Mouse (Mus musculus) forebrain, embryonic 10.5 days (tissue): ENCODE measurements around the gene Atg4b. TPM values are rescaled to one million over a fixed set of nuclear protein-coding genes. Genes with fewer than 3 reads are reported as not detected.

ENCODE experiments used
- DNase-seq: peaks from one replicate; pipeline ENCODE4 v3.0.0-alpha.2; 2017; ENCODE audit warnings: low spot score; ENCODE audit errors: extremely low spot score
- H3K27ac ChIP-seq: fragments of 300-500 bp; sonication (generic); 2 replicates; pipeline ENCODE4 v1.5.1; 2016; ENCODE audit warnings: mild to moderate bottlenecking
- H3K27me3 ChIP-seq: fragments of 300-500 bp; sonication (generic); 2 replicates; pipeline ENCODE4 v1.6.1; 2016; ENCODE audit warnings: mild to moderate bottlenecking; ENCODE audit not compliant: poor library complexity, severe bottlenecking
- H3K36me3 ChIP-seq: fragments of 300-500 bp; sonication (generic); replicated peaks from 2 replicates; pipeline ENCODE4 v1.6.1; 2016; ENCODE audit warnings: mild to moderate bottlenecking, moderate library complexity
- H3K4me1 ChIP-seq: fragments of 300-500 bp; sonication (generic); 2 replicates; pipeline ENCODE4 v1.6.1; 2016
- H3K4me3 ChIP-seq: fragments of 300-500 bp; sonication (generic); 2 replicates; pipeline ENCODE4 v1.5.1; 2016; ENCODE audit warnings: mild to moderate bottlenecking, moderate library complexity
- H3K9me3 ChIP-seq: fragments of 300-500 bp; sonication (generic); 2 replicates; pipeline ENCODE4 v1.6.1; 2016; ENCODE audit warnings: mild to moderate bottlenecking, moderate library complexity
- WGBS: fragments of 180-500 bp; shearing (Covaris S2); methylation state at CpG from one replicate; pipeline ENCODE4 v1.1.7; 2016; 5-methylcytosine and 5-hydroxymethylcytosine counted together
- polyA plus RNA-seq: library from polyadenylated mRNA; unstranded; fragments of >200 nt; fragmentation: Nextera tagmentation; extraction: Ambion mirVana; gene quantifications from 2 replicates; pipeline ENCODE4 v1.2.1, GENCODE M21; 2016

Atg4b gene
- polyA plus RNA-seq, 1 experiment from 2014 or later, result 90.2 TPM

DNA sequence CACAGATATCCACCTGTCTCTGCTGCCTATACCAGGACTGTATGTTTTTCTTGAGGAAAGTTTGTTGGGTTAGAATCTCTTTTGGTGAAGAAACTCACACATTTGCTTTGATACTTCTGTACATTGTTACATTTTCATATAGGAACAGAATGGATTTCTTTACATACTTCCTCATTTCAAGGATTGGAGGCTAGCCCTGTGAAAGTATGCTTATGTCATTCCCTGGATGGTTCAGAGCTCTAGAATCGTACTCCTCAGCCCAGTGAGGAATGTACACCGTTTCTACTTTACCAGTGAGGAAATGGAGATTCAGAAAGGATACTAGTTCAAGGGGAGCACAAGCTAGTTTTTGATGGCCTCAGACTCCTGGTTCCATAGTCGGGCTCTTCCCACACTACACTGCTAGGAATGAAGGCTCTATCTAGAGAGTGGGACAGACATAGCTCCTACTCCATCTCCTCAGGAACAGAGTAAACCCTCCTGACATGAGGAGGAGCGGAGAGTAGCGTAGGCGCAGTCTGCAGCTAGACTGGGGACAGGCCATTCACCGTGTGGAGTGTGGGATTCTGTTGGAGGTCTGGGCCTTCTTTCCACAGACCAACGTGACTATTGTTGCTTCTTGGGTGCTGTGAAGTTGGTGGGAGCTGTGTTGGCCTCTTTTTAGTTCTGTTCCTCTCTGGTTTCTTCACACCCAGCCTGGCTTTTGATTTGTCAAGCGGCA, 13.7 kb downstream of the Atg4b start:
- 94% methylated on average over 9 of the region's 9 CpGs for WGBS
- H3K27me3 ChIP-seq, result no peaks in the 10 kb centered on the region
- peaks cover 41% of the 10 kb centered on the region for H3K36me3 ChIP-seq
- no peaks in the 10 kb centered on the region for H3K4me1 ChIP-seq
- H3K9me3 ChIP-seq, result no peaks in the 10 kb centered on the region
- no peak overlapping the region for H3K4me3 ChIP-seq
- no peak for DNase-seq
- H3K27ac ChIP-seq, result no peak overlapping the region

DNA sequence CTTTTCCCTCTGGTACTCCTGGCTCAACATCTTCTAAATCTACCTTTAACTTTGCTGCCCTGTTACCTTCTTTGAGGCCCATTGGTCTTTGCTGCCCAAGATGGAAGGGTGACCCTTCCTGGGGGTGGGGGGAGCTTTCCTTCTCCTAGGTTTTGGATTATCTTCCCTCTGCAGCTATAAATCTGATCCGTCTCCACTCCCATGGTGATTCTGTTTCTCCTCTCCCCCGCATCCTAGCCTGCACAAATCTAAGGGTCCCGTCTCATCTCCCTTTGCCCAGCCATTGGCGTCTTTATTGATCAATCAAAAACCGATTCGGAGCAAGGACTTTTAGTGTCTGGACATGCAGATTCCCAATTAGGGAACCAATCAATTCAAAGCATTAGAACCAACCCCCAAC, 16.3 kb downstream of the Atg4b start:
- Histone ChIP-seq H3K4me1 (no peaks in the 10 kb centered on the region), H3K4me3 (no peak overlapping the region), H3K27ac (no peak overlapping the region), H3K27me3 (no peaks in the 10 kb centered on the region), H3K36me3 (peaks cover 51% of the 10 kb centered on the region), H3K9me3 (no peaks in the 10 kb centered on the region)
- no peak for DNase-seq
- WGBS, result 94% methylated on average over 6 of the region's 6 CpGs

GRCm38 (mm10) chr1:93769901-93770300, 18.6 kb downstream of the Atg4b start:
- H3K27ac ChIP-seq, result no peak overlapping the region
- no peak overlapping the region for H3K4me3 ChIP-seq
- 98% methylated on average over 3 of the region's 3 CpGs for WGBS
- no peaks in the 10 kb centered on the region for H3K9me3 ChIP-seq
- no peaks in the 10 kb centered on the region for H3K27me3 ChIP-seq
- H3K4me1 ChIP-seq, result no peaks in the 10 kb centered on the region
- DNase-seq, result no peak
- H3K36me3 ChIP-seq, result peaks cover 71% of the 10 kb centered on the region

- 91% methylated on average over 5 of the region's 5 CpGs for WGBS
- Histone ChIP-seq H3K4me1 (no peaks in the 10 kb centered on the region), H3K4me3 (no peak overlapping the region), H3K9me3 (no peaks in the 10 kb centered on the region), H3K27ac (no peak overlapping the region), H3K27me3 (no peaks in the 10 kb centered on the region), H3K36me3 (peaks cover 90% of the 10 kb centered on the region)
- no peak for DNase-seq
Observed at GRCm38 (mm10) chr1:93776686-93777085, 25.4 kb downstream of the Atg4b start.

GRCm38 (mm10) chr1:93786912-93787311, 35.6 kb downstream of the Atg4b start:
- H3K36me3 ChIP-seq, result peaks cover 100% of the 10 kb centered on the region

GRCm38 (mm10) chr1:93794526-93794925, 43.2 kb downstream of the Atg4b start:
- H3K9me3 ChIP-seq, result peaks cover 10% of the 10 kb centered on the region
- H3K27ac ChIP-seq, result no peak overlapping the region
- no peak for DNase-seq
- 96% methylated on average over 8 of the region's 8 CpGs for WGBS
- H3K27me3 ChIP-seq, result no peaks in the 10 kb centered on the region
- H3K4me1 ChIP-seq, result peaks cover 10% of the 10 kb centered on the region; the same call in 1 of the 2 replicates
- peaks cover 100% of the 10 kb centered on the region for H3K36me3 ChIP-seq
- H3K4me3 ChIP-seq, result no peak overlapping the region

More at GRCm38 (mm10) chr1:93786912-93787311, 35.6 kb downstream of the Atg4b start:
- no peaks in the 10 kb centered on the region for H3K27me3 ChIP-seq
- H3K27ac ChIP-seq, result no peak overlapping the region
- peaks cover 10% of the 10 kb centered on the region for H3K9me3 ChIP-seq
- H3K4me3 ChIP-seq, result no peak overlapping the region
- DNase-seq, result no peak
- no peaks in the 10 kb centered on the region for H3K4me1 ChIP-seq
- 86% methylated on average over 2 of the region's 2 CpGs for WGBS

GRCm38 (mm10) chr1:93795886-93796285, 44.6 kb downstream of the Atg4b start:
- DNase-seq, result no peak
- Histone ChIP-seq H3K27ac (no peak overlapping the region), H3K36me3 (peaks cover 99% of the 10 kb centered on the region), H3K4me1 (peaks cover 14% of the 10 kb centered on the region), H3K27me3 (no peaks in the 10 kb centered on the region), H3K4me3 (no peak overlapping the region), H3K9me3 (peaks cover 9% of the 10 kb centered on the region)
- WGBS, result 93% methylated on average over 8 of the region's 8 CpGs

DNA sequence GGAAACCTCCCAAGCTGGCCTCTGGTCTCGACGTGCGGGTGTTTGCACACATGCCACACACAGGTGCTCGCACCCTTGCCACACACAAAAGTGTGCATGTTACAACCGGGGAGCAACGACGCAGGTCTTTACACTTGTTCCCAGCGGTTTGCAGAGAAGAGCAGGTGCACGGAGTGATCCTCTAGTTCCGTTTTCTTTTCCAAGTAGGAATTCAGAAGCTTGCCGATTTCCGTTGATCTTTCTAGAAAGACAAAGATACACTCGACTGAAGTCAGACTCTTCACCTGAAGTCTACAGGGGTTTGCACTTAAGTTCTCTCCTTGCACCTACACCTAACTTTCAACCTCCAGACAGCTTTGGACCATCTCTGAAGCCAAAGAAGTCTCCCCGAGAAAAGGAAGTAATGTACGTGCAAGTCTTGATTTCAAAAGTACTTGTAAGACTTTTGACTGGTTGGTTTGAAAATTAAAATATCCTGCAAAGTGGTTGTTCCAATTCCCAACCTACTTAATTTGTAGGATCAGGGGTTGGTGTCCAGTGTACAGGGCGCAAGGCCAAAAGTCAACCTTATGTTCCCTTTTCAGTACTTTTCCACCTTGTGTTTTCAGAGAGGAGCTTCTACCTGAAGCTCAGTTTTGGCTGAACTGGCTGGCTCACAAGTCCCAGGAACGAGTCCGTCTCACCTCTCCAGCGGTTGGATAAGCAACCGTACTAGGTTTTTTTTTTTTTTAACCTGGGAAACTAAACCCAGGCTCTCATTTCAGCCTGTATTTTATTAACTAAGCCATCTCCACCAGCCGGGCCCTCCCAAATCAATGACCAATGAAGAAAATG, 49.6 kb downstream of the Atg4b start:
- Histone ChIP-seq H3K27ac (peak overlapping the region; percentile 93), H3K36me3 (peaks cover 60% of the 10 kb centered on the region), H3K4me3 (peak overlapping the region; percentile 81), H3K27me3 (no peaks in the 10 kb centered on the region), H3K4me1 (peaks cover 49% of the 10 kb centered on the region), H3K9me3 (no peaks in the 10 kb centered on the region)
- WGBS, result 79% methylated on average over 21 of the region's 21 CpGs
- no peak for DNase-seq

DNA sequence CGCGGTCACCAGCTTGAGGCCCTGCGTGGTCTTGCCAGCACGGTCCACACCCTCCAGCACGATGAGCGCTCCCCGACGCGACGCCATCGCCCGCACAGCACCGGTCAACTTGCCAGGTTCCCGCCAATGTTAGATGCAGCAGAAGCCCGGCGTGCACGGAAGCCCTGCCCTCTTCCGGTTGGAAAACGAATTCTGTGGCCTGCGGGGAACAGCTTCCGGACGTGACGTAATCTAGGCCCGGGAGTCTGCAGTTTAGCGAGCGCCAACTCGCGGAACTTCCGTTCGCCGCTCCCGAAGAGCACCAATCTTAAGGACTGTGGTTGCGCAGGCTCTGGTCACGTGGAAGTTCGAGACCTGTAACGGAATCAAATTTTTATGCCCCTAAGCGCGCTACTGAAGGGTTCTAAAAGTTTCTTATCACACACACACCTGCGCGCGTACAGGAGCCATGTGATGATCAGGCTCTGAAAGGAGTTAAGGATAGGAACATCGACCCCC, 50.5 kb downstream of the Atg4b start, which contains the start of gene Dtymk:
Gene Dtymk, minus strand, starts transcription at position 194 of the 498 bp plus-strand sequence.
- H3K27ac ChIP-seq, result peak within 1 kb of the TSS; percentile 93
- H3K4me1 ChIP-seq, result peaks cover 49% of the 10 kb centered on the region
- peak; percentile 96 for DNase-seq
- H3K27me3 ChIP-seq, result no peaks in the 10 kb centered on the region
- H3K4me3 ChIP-seq, result peak within 1 kb of the TSS; percentile 81
- H3K36me3 ChIP-seq, result peaks cover 60% of the 10 kb centered on the region
- under 1% methylated on average over 42 of the region's 42 CpGs for WGBS
- H3K9me3 ChIP-seq, result no peaks in the 10 kb centered on the region

DNA sequence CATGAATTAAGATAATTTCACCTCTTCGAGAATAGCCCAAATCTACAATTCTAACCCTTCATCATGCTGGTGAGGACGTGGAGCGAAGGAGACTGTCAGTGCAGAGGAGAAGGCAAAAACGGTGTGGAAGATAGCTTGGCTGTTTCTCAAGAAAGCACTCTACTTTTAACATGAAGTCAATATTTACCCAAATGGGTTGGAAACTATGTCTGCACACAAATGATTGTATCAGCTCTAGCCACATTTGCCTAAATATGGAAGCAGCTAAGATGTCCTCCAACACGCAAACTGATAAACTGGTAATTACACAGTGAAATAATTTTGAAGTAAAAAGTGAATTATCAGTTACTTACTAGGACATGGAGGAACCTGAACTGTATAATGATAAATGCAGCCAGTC, 51.5 kb downstream of the Atg4b start:
- H3K36me3 ChIP-seq, result peaks cover 58% of the 10 kb centered on the region
- 87% methylated on average over 5 of the region's 5 CpGs for WGBS

GRCm38 (mm10) chr1:93803556-93804507, 52.5 kb downstream of the Atg4b start, which contains the start of gene Ing5:
TSS of gene Ing5 (plus strand) at chr1:93803965.
- Histone ChIP-seq H3K4me1 (peaks cover 42% of the 10 kb centered on the region), H3K27ac (peak within 1 kb of the TSS; percentile 99), H3K9me3 (no peaks in the 10 kb centered on the region), H3K36me3 (peaks cover 58% of the 10 kb centered on the region), H3K4me3 (peak within 1 kb of the TSS; percentile 81), H3K27me3 (no peaks in the 10 kb centered on the region)
- peak; percentile 99 for DNase-seq
- WGBS, result under 1% methylated on average over 85 of the region's 94 CpGs

More for the DNA sequence above, 51.5 kb downstream of the Atg4b start:
- H3K27ac ChIP-seq, result no peak overlapping the region; the same call in 1 of the 2 replicates
- H3K4me1 ChIP-seq, result peaks cover 49% of the 10 kb centered on the region
- H3K9me3 ChIP-seq, result no peaks in the 10 kb centered on the region
- peak overlapping the region; percentile 81 for H3K4me3 ChIP-seq
- H3K27me3 ChIP-seq, result no peaks in the 10 kb centered on the region
- no peak for DNase-seq

DNA sequence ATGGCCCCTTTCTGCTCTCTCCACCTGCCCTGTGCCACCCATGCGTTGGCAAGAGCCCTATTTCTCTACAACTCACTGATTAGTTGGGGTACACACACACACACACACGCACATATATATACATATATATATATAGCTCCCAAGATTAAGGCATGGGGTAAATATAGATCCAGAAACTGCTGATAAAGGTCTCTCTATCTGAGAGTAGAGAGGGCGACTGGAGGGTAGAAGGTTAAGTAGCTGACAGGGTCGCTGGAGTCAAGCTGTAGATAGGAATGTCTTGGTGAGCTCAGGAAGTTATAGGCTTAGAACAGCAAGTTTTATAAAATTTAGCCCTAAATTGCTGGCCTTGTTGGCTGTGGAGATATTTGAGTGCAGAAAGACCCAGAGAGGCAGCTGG, 53.5 kb downstream of the Atg4b start:
- peaks cover 57% of the 10 kb centered on the region for H3K36me3 ChIP-seq
- no peaks in the 10 kb centered on the region for H3K9me3 ChIP-seq
- DNase-seq, result no peak
- H3K4me3 ChIP-seq, result peak overlapping the region; percentile 81
- H3K27ac ChIP-seq, result 0 out of 2 replicates have a peak overlapping the region, but pooled peaks have one; percentile 99
- no peaks in the 10 kb centered on the region for H3K27me3 ChIP-seq
- 85% methylated on average over 4 of the region's 4 CpGs for WGBS
- H3K4me1 ChIP-seq, result peaks cover 39% of the 10 kb centered on the region
